Mouse (Mus musculus): ENCODE data around the gene Stac2. TPM values are rescaled to one million over a fixed set of nuclear protein-coding genes. Genes with fewer than 3 reads are reported as not detected.

Stac2 gene
- total RNA-seq, 2 experiments from 2014 or later: not detected

GRCm38 (mm10) chr11:98022555-98023371 lies 30.5 kb downstream of the Stac2 start, which contains the start of gene Cacnb1:
Gene Cacnb1, minus strand, starts transcription at chr11:98023034.
- 0 out of 2 replicates have a peak, but pooled peaks have one; percentile 8 for ATAC-seq (replicated peaks; ENCODE audit: poor library complexity)

GRCm38 (mm10) chr11:98022253-98022554 lies 31.1 kb downstream of the Stac2 start:
- ATAC-seq (replicated peaks; ENCODE audit: poor library complexity): 0 out of 2 replicates have a peak, but pooled peaks have one; percentile 8

GRCm38 (mm10) chr11:98021565-98022252 lies 31.6 kb downstream of the Stac2 start:
- ATAC-seq (replicated peaks; ENCODE audit: poor library complexity): no peak

GRCm38 (mm10) chr11:98021118-98021517 lies 32.1 kb downstream of the Stac2 start:
- no peak for ATAC-seq (replicated peaks; ENCODE audit: poor library complexity)

- no peak for ATAC-seq (replicated peaks; ENCODE audit: poor library complexity)
These were observed 32.6 kb downstream of the Stac2 start for GRCm38 (mm10) chr11:98020710-98021109.

GRCm38 (mm10) chr11:98019883-98020610 lies 33.2 kb downstream of the Stac2 start:
- no peak for ATAC-seq (replicated peaks; ENCODE audit: poor library complexity)

GRCm38 (mm10) chr11:98018858-98019641 lies 34.2 kb downstream of the Stac2 start:
- ATAC-seq (replicated peaks; ENCODE audit: poor library complexity): peak; percentile 63

- no peak for ATAC-seq (replicated peaks; ENCODE audit: poor library complexity)
These were observed 35.0 kb downstream of the Stac2 start for GRCm38 (mm10) chr11:98018222-98018621.

- no peak for ATAC-seq (replicated peaks; ENCODE audit: poor library complexity)
These were observed 36.4 kb downstream of the Stac2 start for GRCm38 (mm10) chr11:98016824-98017223.

- ATAC-seq (replicated peaks; ENCODE audit: poor library complexity): no peak
These were observed 37.1 kb downstream of the Stac2 start for GRCm38 (mm10) chr11:98016177-98016576.

GRCm38 (mm10) chr11:98012831-98013230 lies 40.4 kb downstream of the Stac2 start:
- ATAC-seq (replicated peaks; ENCODE audit: poor library complexity): no peak

GRCm38 (mm10) chr11:98011716-98012115 lies 41.5 kb downstream of the Stac2 start:
- ATAC-seq (replicated peaks; ENCODE audit: poor library complexity): no peak

GRCm38 (mm10) chr11:98008087-98008486 lies 45.2 kb downstream of the Stac2 start:
- peak; percentile 49; the same call in 1 of the 2 replicates for ATAC-seq (replicated peaks; ENCODE audit: poor library complexity)

- no peak for ATAC-seq (replicated peaks; ENCODE audit: poor library complexity)
These were observed 47.6 kb downstream of the Stac2 start for GRCm38 (mm10) chr11:98005686-98006085.

GRCm38 (mm10) chr11:98005076-98005475 lies 48.2 kb downstream of the Stac2 start:
- no peak; the same call in 1 of the 2 replicates for ATAC-seq (replicated peaks; ENCODE audit: poor library complexity)

GRCm38 (mm10) chr11:98004161-98004560 lies 49.1 kb downstream of the Stac2 start:
- no peak for ATAC-seq (replicated peaks; ENCODE audit: poor library complexity)

- ATAC-seq (replicated peaks; ENCODE audit: poor library complexity): peak; percentile 66
These were observed 50.0 kb downstream of the Stac2 start for GRCm38 (mm10) chr11:98003171-98003671.

GRCm38 (mm10) chr11:98002627-98003026 lies 50.6 kb downstream of the Stac2 start:
- peak; percentile 67 for ATAC-seq (replicated peaks; ENCODE audit: poor library complexity)

GRCm38 (mm10) chr11:98001986-98002385 lies 51.3 kb downstream of the Stac2 start:
- no peak for ATAC-seq (replicated peaks; ENCODE audit: poor library complexity)

GRCm38 (mm10) chr11:98001351-98001824 lies 51.9 kb downstream of the Stac2 start:
- ATAC-seq (replicated peaks; ENCODE audit: poor library complexity): no peak

Measured in megakaryocyte progenitor cell, adult 5-6 weeks (primary cell).